Mouse (Mus musculus): Measurements from ENCODE around the gene Prkg1. TPM values are rescaled to one million over a fixed set of nuclear protein-coding genes. Genes with fewer than 3 reads are reported as not detected.

The Prkg1 gene
- polyA plus RNA-seq, 1 experiment = 82.5 TPM

DNA sequence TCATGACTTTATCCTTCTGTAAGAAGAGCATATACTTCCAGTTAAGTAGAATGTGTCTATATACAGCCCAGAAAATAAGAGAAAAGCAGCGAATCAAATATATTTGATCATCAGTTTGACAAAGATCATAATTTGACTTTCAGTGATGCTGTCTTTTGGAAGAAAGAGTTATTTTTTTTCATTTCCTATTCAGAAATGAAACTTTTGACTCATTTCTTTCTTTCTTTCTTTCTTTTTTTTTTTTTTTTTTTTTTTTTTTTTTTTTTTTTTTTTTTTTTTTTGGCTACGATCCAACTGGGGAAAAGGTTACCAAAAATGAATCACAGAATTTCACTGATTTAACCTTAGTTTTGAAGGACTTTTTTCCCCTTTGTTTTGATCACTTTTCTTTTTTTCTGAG lies 259.8 kb downstream of the Prkg1 start:
- Histone ChIP-seq H3K36me3 (ENCODE audit: control insufficient read depth, insufficient read depth, low read length) (no peaks in the 10 kb centered on the region), H3K4me1 (ENCODE audit: control insufficient read depth, insufficient read depth, low read length) (no peaks in the 10 kb centered on the region), H3K27me3 (ENCODE audit: control insufficient read depth, insufficient read depth, low read length) (no peaks in the 10 kb centered on the region), H3K4me3 (ENCODE audit: control insufficient read depth, low read depth, low read length) (no peak overlapping the region), H3K27ac (ENCODE audit: control insufficient read depth, insufficient read depth, low read depth, low read length) (no peak overlapping the region)
- TF ChIP-seq POLR2A (IDR thresholded peaks at IDR 0.05; ENCODE audit: control insufficient read depth, low read depth, low read length) (no peak), CTCF (IDR thresholded peaks at IDR 0.05; ENCODE audit: control insufficient read depth, insufficient read depth, insufficient replicate concordance, low read depth, low read length) (no peak)

DNA sequence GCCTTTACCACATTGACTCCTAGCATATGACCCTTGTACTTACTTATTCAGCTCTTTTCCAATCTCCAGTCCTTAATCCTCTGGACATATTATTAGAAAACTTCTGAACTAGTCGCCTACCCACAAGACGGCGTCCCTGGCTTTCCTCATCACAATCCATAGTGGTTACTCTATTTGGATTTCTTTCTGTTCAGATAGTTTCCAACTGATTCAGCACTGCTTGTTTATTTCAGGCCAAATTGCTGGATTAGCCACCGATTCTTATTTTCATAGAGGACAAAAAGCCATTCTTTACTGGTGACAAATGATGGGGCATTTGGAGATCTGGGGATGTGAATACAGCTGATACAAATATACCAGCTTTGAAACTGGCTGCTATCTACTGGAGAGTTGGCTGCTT lies 267.4 kb downstream of the Prkg1 start:
- TF ChIP-seq POLR2A (IDR thresholded peaks at IDR 0.05; ENCODE audit: control insufficient read depth, low read depth, low read length) (no peak), CTCF (IDR thresholded peaks at IDR 0.05; ENCODE audit: control insufficient read depth, insufficient read depth, insufficient replicate concordance, low read depth, low read length) (no peak)
- Histone ChIP-seq H3K27me3 (ENCODE audit: control insufficient read depth, insufficient read depth, low read length) (no peaks in the 10 kb centered on the region), H3K36me3 (ENCODE audit: control insufficient read depth, insufficient read depth, low read length) (no peaks in the 10 kb centered on the region), H3K4me1 (ENCODE audit: control insufficient read depth, insufficient read depth, low read length) (no peaks in the 10 kb centered on the region), H3K4me3 (ENCODE audit: control insufficient read depth, low read depth, low read length) (no peak overlapping the region), H3K27ac (ENCODE audit: control insufficient read depth, insufficient read depth, low read depth, low read length) (no peak overlapping the region)

DNA sequence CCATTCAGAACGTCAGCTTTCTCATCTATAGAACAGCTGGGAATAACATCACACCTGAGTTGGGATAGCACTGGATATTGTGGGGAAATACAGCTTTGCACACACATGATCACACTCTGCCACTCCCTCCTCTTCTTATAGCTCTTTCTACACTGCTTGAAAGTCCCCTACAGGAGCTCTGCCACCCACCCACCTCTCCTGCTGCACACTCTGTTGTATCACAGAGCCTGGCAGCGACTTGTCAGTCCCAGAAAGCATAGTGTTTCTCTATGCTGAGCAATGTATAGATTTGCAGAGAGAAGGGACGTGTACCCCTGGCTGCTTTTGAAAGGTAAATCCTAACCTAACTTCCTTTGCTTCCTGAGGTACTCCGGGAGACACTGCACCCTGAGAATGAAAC lies 275.2 kb downstream of the Prkg1 start:
- H3K4me1 ChIP-seq (ENCODE audit: control insufficient read depth, insufficient read depth, low read length) = no peaks in the 10 kb centered on the region
- no peak overlapping the region for H3K4me3 ChIP-seq (ENCODE audit: control insufficient read depth, low read depth, low read length)
- no peak for TF ChIP-seq CTCF (IDR thresholded peaks at IDR 0.05; ENCODE audit: control insufficient read depth, insufficient read depth, insufficient replicate concordance, low read depth, low read length)
- no peak for TF ChIP-seq POLR2A (IDR thresholded peaks at IDR 0.05; ENCODE audit: control insufficient read depth, low read depth, low read length)
- no peak overlapping the region for H3K27ac ChIP-seq (ENCODE audit: control insufficient read depth, insufficient read depth, low read depth, low read length)
- no peaks in the 10 kb centered on the region for H3K27me3 ChIP-seq (ENCODE audit: control insufficient read depth, insufficient read depth, low read length)
- H3K36me3 ChIP-seq (ENCODE audit: control insufficient read depth, insufficient read depth, low read length) = no peaks in the 10 kb centered on the region

DNA sequence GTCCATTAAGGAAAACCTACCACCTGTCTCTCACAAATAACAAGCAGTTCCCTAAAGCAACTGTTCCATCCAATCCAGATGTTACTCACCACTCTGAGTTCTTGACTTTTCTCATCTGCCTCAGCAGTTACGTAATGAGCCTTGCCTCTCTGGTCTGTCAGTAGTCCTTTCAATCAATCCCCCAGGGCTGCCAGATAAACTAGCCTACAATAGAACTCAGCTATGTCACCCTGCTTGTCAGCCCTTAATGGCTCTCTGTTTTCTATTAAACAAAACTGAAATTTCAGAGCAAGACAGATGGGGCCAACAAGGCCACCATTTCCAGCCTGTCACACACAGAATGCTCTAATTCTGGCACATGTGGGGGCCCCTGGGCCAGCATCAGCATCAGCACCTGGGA lies 293.1 kb downstream of the Prkg1 start:
- Histone ChIP-seq H3K4me3 (ENCODE audit: control insufficient read depth, low read depth, low read length) (no peak overlapping the region), H3K36me3 (ENCODE audit: control insufficient read depth, insufficient read depth, low read length) (no peaks in the 10 kb centered on the region), H3K27ac (ENCODE audit: control insufficient read depth, insufficient read depth, low read depth, low read length) (no peak overlapping the region), H3K27me3 (ENCODE audit: control insufficient read depth, insufficient read depth, low read length) (no peaks in the 10 kb centered on the region), H3K4me1 (ENCODE audit: control insufficient read depth, insufficient read depth, low read length) (no peaks in the 10 kb centered on the region)
- TF ChIP-seq POLR2A (IDR thresholded peaks at IDR 0.05; ENCODE audit: control insufficient read depth, low read depth, low read length) = no peak
- no peak for TF ChIP-seq CTCF (IDR thresholded peaks at IDR 0.05; ENCODE audit: control insufficient read depth, insufficient read depth, insufficient replicate concordance, low read depth, low read length)

DNA sequence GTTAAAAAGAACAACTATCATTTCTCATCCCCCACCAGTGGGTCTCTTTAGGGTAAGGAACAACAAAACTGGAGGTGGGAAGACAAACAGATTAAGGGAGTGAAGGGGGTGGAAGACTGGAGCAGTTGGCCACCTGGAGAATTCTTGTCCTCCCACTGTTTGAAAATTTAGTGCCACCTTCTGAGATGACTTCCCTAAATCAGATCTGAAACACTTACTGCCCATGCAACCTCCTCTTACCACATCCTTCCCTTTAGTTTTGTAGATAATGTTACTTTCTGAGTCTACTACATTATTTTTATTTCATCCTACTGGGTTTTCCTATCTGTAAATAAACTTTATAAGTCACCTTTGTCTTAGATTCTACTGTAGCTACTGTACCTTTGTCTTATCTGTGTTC lies 304.6 kb downstream of the Prkg1 start:
- no peaks in the 10 kb centered on the region for H3K36me3 ChIP-seq (ENCODE audit: control insufficient read depth, insufficient read depth, low read length)
- no peaks in the 10 kb centered on the region for H3K27me3 ChIP-seq (ENCODE audit: control insufficient read depth, insufficient read depth, low read length)
- no peak for TF ChIP-seq CTCF (IDR thresholded peaks at IDR 0.05; ENCODE audit: control insufficient read depth, insufficient read depth, insufficient replicate concordance, low read depth, low read length)
- no peak for TF ChIP-seq POLR2A (IDR thresholded peaks at IDR 0.05; ENCODE audit: control insufficient read depth, low read depth, low read length)
- no peak overlapping the region for H3K4me3 ChIP-seq (ENCODE audit: control insufficient read depth, low read depth, low read length)
- no peak overlapping the region for H3K27ac ChIP-seq (ENCODE audit: control insufficient read depth, insufficient read depth, low read depth, low read length)
- no peaks in the 10 kb centered on the region for H3K4me1 ChIP-seq (ENCODE audit: control insufficient read depth, insufficient read depth, low read length)

DNA sequence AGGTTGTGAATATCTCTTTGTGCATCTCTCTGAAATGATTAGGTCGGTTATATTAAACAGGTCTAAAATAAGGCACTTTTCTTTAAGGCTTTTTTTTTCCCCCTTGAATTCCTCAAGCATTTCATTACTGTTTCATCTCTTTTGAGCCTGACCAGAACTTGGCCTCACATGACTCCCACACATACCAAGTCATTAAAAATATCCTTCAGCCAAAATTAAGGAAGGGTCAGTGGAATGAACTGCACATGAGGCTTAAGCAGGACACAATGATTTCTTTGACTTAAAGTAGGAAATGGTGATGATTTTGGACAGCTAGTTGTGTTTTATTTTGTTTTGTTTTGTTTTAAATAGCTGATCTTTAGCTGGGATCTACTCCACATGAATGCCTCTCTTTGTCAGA lies 320.7 kb downstream of the Prkg1 start:
- Histone ChIP-seq H3K36me3 (ENCODE audit: control insufficient read depth, insufficient read depth, low read length) (no peaks in the 10 kb centered on the region), H3K27me3 (ENCODE audit: control insufficient read depth, insufficient read depth, low read length) (no peaks in the 10 kb centered on the region), H3K27ac (ENCODE audit: control insufficient read depth, insufficient read depth, low read depth, low read length) (no peak overlapping the region), H3K4me3 (ENCODE audit: control insufficient read depth, low read depth, low read length) (no peak overlapping the region), H3K4me1 (ENCODE audit: control insufficient read depth, insufficient read depth, low read length) (no peaks in the 10 kb centered on the region)
- TF ChIP-seq CTCF (IDR thresholded peaks at IDR 0.05; ENCODE audit: control insufficient read depth, insufficient read depth, insufficient replicate concordance, low read depth, low read length) (no peak), POLR2A (IDR thresholded peaks at IDR 0.05; ENCODE audit: control insufficient read depth, low read depth, low read length) (no peak)

DNA sequence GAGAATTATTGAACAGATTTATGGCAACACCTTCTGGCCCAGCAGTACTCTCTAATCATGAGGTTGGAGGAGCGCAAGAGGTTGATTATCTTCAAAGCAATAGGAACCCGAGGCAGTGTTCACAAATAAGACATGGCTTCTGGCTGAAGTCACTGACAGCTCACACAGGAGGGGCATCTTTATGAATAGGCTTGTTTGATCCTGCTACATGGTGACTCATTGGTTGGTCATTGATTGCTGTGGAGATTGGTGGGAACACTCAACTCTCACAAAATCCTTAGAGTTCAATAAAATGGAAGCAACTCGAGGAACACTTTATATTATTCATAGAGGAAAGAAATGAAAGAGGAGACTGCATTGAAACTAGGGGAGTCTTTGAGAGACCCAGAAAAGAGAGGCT lies 322.5 kb downstream of the Prkg1 start:
- Histone ChIP-seq H3K27ac (ENCODE audit: control insufficient read depth, insufficient read depth, low read depth, low read length) (no peak overlapping the region), H3K4me1 (ENCODE audit: control insufficient read depth, insufficient read depth, low read length) (no peaks in the 10 kb centered on the region), H3K36me3 (ENCODE audit: control insufficient read depth, insufficient read depth, low read length) (no peaks in the 10 kb centered on the region), H3K27me3 (ENCODE audit: control insufficient read depth, insufficient read depth, low read length) (no peaks in the 10 kb centered on the region), H3K4me3 (ENCODE audit: control insufficient read depth, low read depth, low read length) (no peak overlapping the region)
- no peak for TF ChIP-seq POLR2A (IDR thresholded peaks at IDR 0.05; ENCODE audit: control insufficient read depth, low read depth, low read length)
- TF ChIP-seq CTCF (IDR thresholded peaks at IDR 0.05; ENCODE audit: control insufficient read depth, insufficient read depth, insufficient replicate concordance, low read depth, low read length) = no peak

DNA sequence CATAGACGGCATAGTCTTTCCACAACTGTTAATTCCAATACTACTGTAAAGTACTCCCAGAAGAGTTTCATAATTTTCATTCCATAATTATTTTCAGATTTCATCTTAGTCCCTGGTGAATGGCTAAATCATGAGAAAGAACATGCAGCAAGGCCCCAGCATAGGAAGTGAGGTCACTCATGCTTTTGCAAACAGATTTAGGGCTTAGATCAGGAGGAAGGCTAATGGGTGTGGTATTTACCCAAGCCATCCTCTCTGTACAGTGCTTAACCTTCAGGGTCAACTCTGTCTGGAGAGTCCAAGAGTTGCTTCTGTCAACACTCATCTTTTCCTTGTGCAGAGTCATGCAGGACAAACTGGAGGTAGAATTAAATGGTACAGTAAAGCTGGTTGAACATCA lies 331.4 kb downstream of the Prkg1 start:
- no peaks in the 10 kb centered on the region for H3K36me3 ChIP-seq (ENCODE audit: control insufficient read depth, insufficient read depth, low read length)
- TF ChIP-seq CTCF (IDR thresholded peaks at IDR 0.05; ENCODE audit: control insufficient read depth, insufficient read depth, insufficient replicate concordance, low read depth, low read length) (no peak), POLR2A (IDR thresholded peaks at IDR 0.05; ENCODE audit: control insufficient read depth, low read depth, low read length) (no peak)
- no peak overlapping the region for H3K4me3 ChIP-seq (ENCODE audit: control insufficient read depth, low read depth, low read length)
- no peak overlapping the region for H3K27ac ChIP-seq (ENCODE audit: control insufficient read depth, insufficient read depth, low read depth, low read length)
- no peaks in the 10 kb centered on the region for H3K4me1 ChIP-seq (ENCODE audit: control insufficient read depth, insufficient read depth, low read length)
- no peaks in the 10 kb centered on the region for H3K27me3 ChIP-seq (ENCODE audit: control insufficient read depth, insufficient read depth, low read length)
